Mouse (Mus musculus) kidney, postnatal 14 days (tissue): ENCODE measurements at regions not wholly inside any gene's neighbourhood (a gene's known extent, or its start where the extent isn't known, plus 50 kb on each side); places are given as distances from the start of the nearest gene placed in this dataset.
A peak's percentile ranks its signal among the peaks of the same experiment; 100 is the strongest.

Experiments
- DNase-seq: peaks from one replicate; pipeline ENCODE4 v3.0.0; 2022; ENCODE audit warnings: mixed read lengths

DNA sequence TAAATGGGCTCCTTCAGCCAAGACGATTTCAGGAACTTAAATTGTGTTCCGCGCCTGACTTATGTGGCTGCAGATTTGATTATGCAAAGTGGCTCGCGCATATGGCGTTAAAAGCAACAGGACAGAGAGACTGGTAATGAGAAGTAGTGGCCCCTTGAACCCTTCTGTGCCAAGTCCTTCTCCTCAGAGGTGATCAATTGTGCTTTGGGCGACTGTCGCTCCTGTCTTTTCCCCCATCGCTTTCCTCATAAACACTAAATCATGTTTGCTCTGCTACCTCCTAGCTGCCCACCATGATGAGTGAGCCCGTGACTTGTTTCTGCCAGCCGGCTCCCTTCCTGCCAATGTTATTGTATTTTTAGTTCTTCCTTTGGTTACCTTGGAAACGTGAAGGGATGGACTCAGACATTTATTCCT lies 360.2 kb downstream of the Matn1 start:
- DNase-seq: no peak

DNA sequence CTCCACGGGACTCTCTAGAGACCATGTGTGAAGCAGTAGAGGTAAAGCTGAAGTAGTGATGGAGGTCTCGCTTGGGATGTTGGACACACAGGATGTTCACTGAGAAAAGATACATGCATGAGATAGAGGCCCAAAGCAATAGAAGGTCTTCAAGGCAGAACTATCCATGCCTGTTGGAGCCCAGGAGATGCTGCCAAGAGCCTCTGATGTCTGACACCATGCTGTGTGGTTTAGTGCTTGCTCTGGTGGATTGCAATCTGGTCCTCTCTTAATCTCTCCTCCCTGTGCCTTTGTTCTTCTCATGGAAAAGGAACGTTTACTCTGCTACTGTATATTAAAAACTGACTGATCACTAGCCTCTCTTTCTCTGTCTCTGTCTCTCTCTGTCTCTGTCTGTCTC lies 370.0 kb downstream of the Matn1 start:
- no peak for DNase-seq

- no peak for DNase-seq
Observed at GRCm38 (mm10) chr4:131316041-131316440, 371.9 kb downstream of the Matn1 start.

- no peak for DNase-seq
Observed at GRCm38 (mm10) chr4:131322323-131322722, 378.1 kb downstream of the Matn1 start.

DNA sequence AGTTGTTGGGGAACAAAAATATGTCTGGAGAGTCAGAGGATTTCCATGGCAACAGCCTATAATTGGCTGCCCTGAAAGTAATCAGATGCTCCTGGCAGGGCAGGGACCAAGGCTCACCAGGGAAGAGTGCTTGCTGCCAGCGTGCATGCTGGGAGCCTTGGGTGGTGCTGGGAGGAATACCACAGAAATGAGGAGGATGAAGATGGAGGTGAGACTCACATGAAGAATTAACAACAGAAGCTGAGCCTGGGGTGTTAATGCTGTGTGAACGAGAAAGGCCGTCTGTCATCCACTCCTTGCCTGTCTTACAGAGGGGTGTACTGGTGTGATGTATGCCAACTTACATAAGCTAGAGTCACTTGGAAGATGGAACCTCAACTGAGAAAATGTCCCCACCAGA lies 380.3 kb downstream of the Matn1 start:
- DNase-seq: no peak

GRCm38 (mm10) chr4:131325200-131325599 lies 381.0 kb downstream of the Matn1 start:
- DNase-seq: no peak

- no peak for DNase-seq
Observed at GRCm38 (mm10) chr4:131325609-131326008, 381.4 kb downstream of the Matn1 start.

- no peak for DNase-seq
Observed at GRCm38 (mm10) chr4:131329398-131329797, 385.2 kb downstream of the Matn1 start.

DNA sequence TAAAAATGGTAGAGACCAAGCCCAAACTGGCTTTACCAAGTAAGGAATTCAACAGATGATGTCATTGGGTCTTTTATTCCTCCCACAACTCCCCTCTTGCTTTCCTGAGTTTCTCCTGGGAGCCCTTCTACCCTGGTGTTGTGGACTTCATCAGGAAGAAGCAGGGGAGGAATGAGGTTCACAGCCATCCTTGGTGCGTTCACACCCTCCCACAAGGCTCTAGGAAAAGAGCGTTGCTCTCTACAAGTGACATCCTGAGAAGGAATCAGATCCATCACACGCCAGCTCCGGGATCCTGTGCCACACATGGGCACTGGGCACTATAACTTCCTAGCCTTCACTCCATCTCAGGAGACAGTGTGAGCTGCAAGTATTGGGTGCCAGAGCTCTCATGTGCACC lies 387.5 kb downstream of the Matn1 start:
- DNase-seq: no peak

GRCm38 (mm10) chr4:131336801-131337200 lies 392.6 kb downstream of the Matn1 start:
- no peak for DNase-seq

DNA sequence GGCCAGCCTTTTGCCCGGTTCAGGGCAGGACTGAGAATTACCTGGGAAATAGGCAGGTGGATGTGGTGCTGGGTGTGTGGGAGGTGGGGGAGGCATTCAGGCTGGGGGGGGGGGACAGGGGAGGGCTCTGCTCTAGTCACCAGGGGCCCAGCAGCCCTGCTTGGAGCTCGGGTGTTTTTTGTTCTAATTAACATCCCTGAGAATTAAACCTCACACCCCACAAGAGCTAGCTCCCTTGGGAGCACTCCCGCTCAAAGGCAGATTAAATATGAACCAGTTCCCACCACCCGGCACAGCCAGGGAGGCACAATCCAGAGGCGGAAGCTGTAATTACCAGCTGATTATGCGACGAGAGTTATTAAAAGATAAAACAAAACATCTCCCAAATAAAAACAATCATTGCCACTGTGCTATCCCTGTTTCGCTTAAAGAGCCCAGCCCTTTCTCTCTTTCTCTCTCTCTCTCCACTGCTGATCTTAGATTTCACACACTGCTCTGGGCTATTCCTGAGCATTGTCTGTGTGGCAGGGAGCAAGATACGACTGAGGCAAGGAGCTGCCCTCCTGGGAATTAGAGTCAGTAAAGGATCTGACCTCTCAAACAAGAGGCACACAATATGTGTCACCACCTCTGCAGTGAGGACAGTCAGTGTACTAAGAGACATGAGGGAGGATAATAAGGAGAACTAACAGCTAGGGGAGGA lies 397.0 kb downstream of the Matn1 start:
- no peak for DNase-seq

GRCm38 (mm10) chr4:131346727-131347126 lies 402.5 kb downstream of the Matn1 start:
- no peak for DNase-seq

DNA sequence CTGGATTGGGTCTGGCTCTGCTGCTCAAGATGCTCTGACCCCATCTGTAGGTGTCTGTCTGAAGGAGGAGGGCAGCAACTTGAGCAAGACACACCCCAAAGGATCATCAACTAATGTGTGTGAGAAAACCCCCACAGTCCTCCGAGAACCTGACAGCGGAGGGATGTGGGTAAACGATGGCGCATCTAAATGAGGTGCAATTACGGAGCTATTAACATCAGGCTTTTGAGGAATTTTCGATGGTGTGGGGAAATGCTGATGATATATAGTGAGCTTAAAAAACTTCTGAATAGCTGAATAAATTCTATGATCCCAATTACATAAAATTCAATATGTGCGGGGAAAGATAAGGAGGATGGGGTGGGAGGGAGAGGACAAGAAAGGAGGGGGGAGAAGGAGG lies 406.1 kb downstream of the Matn1 start:
- no peak for DNase-seq

DNA sequence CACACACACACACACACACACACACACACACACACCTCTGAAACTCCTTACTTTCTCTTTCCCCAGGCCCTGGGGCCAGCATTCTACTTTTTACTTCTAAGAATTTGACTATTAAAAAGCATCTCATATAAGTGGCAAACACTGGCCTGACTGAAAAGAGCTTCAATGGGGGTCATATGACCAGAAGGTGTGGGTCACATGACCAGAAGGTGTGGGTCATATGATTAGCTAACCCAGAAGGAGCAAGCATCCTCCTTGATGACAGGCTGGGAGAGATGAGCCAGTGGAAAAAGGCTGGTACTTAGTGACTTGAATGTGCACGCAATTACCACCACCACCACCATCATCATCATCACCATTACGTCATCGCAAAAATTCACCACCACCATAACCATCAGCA lies 410.7 kb downstream of the Matn1 start:
- DNase-seq: no peak

DNA sequence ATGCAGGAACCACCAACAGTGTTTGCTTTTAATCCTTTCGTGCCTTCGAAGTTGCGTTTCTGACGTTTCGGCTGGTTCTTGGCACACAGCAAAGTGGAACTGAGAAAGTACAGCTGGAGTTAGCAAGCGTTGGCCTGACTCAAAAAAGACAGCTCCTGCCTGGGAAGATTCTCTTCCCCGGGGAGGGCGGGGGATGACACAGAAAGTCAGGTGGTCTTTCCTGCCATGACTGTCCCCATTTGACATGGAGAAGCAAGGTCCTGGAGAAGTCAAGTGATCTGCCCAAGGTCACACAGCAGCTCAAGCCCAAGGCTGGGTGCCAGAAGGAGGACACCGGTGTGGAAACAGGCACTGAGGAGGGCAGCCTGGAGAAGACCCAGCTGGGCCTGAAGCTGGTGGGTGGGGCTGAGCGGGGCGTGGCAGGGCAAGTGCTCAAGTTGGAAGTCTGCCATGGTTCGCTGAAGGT lies 411.4 kb downstream of the Matn1 start:
- no peak for DNase-seq

DNA sequence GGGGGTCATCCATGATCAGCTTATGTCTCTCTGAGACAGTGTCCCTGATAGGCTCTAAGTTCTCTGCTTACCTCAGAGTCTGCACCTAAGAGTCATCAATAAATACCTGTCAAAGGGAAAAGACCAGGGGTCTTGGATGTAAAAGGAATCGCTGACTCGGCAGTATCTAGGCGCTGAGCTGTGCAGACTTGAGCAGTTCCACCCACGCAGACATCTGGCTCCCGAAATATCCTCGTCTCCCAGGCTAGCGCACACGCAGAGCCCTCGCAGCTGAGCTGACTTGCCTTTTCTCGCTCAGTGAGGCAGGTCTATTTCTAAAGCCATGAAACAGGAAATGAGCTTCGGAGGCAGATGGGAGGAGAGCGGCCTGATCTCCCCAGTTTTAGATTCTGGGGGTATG lies 412.1 kb downstream of the Matn1 start:
- no peak for DNase-seq

DNA sequence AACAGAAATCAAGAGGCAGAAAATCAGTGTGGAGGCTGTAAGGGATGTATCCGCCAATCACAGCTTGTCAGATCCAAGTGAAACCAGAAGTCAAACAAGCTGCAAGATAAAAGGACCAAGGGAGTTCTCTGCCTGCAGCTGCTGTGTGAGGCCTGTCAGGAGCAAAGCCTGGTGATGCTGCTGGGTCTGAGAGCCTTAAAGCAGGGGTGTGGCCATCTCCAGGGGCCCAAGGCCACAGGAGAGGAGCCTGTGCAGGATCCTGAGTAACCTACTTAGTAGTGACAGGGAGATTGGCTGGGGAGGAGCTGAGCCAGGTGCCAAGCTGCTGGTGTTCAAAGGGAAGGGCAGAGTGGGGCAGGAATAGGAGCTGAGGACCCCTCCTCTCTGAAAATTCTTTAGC lies 418.8 kb downstream of the Matn1 start:
- no peak for DNase-seq

- peak; percentile 53 for DNase-seq
Observed at GRCm38 (mm10) chr4:131364671-131365252, 420.6 kb downstream of the Matn1 start.

DNA sequence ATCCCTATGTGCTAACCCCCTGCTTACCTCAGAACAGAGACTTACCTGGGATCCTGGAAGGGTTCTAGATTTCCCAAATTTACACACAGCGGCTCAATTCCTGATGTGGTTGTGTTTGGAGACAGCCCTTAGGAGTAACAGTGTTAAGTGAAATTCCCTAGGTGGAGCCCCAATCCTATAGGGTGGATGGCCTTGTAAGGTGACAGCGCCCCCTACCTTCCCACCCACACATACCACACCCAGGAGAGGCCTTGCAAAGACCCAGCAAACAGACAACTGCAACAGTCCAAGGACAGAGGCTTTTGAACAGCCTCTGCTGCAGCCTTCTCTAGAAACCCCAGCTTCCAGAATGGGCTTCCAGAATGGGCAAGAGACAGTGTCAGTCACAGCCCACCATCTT lies 421.8 kb downstream of the Matn1 start:
- DNase-seq: no peak

DNA sequence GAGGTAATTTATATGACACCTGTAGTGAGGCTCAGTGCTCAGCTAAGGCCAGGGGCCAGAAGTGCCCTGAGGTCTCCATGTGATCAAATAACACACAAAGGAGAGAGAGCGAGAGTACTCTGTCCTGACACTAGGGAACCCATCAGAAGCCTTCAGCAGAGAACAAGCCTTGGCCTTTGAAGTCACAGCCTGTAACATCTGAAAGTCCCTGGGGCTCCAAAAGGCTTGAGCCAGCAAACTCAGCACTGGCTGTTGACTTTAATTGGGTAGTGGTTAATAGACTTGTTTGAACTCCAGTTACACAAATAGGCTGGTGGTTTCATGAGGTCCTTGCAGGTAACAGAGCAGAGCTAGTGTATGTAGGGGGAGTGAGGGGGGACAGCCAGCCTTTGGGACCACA lies 422.5 kb downstream of the Matn1 start:
- DNase-seq: no peak

- DNase-seq: no peak
Observed at GRCm38 (mm10) chr4:131372517-131372916, 428.3 kb downstream of the Matn1 start.

DNA sequence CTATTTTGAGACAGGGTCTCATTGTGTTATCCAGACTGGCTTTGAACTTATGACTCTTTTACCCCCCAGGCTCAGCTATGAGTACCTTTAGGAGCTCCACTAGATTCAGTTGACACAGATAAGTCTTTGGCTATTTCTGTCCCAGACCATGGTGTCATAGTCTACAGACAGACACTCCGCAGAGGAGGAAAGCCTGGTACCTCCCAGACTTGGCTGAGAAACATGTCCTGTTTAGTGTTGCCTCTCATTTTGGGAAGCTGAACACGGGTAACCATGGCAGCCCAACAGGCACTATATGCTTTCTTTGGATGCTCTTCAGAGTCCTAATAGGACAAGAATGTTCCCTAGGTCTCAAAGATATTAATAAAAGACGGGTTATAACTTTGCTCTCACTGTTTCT lies 429.0 kb downstream of the Matn1 start:
- DNase-seq: no peak

- no peak for DNase-seq
Observed at GRCm38 (mm10) chr4:131374527-131375290, 430.5 kb downstream of the Matn1 start.

- no peak for DNase-seq
Observed at GRCm38 (mm10) chr4:131381063-131381462, 436.9 kb downstream of the Matn1 start.
